Mouse (Mus musculus): ENCODE measurements around the gene Piezo1.

DNA sequence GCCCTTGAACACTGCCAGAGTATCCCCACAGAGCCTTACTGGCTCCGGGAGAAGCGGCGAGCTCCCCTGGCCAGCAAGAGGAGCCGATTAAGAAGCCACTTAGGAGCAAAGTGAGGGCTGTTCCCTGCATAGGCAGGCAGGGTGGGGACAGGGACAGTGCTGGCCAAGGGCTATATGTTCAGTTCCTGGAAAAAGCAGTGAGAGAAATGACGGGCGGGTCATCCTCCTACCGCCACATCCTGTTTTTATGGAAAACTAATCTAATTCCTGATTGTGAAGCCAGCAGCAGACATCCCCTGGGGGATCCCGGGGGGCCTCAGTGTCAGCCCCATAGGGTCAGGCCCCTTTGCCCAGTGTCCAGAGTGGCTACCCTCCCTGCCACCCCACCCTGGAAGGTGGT is 19.8 kb downstream of the Piezo1 start:
- TF ChIP-seq CTCF (IDR thresholded peaks at IDR 0.05; ENCODE audit: low read depth) (no peak), EP300 (IDR thresholded peaks at IDR 0.05; ENCODE audit: low read depth) (no peak)

All from liver, postnatal 0 days (tissue).